Mouse (Mus musculus) heart, adult 2 months (tissue): ENCODE data around the gene Anks1.

Experiments
- CTCF ChIP-seq: fragments of 200-600 bp; IDR thresholded peaks from 2 replicates; pipeline ENCODE4 v1.8.1; 2022; ENCODE audit warnings: antibody characterized with exemption, mild to moderate bottlenecking, moderate library complexity
- EP300 ChIP-seq: fragments of 200-500 bp; IDR thresholded peaks from 2 replicates; pipeline ENCODE4 v1.6.1; 2011; ENCODE audit warnings: low read depth, low read length, control low read depth; ENCODE audit not compliant: insufficient read depth
- POLR2A ChIP-seq: fragments of 200-500 bp; IDR thresholded peaks from 2 replicates; pipeline ENCODE4 v1.6.1; 2011; ENCODE audit warnings: mild to moderate bottlenecking, low read depth, low read length, control low read depth; ENCODE audit not compliant: insufficient read depth

- TF ChIP-seq CTCF, result no peak
- TF ChIP-seq EP300, result no peak
- TF ChIP-seq POLR2A, result no peak
Measured at GRCm38 (mm10) chr17:27965292-27965691, 56.2 kb downstream of the Anks1 start.
